Mouse (Mus musculus): ENCODE results near the gene Bnc2. TPM values are rescaled to one million over a fixed set of nuclear protein-coding genes. Genes with fewer than 3 reads are reported as not detected.

Bnc2 gene
- polyA plus RNA-seq, 1 experiment from 2014 or later: 5.8 TPM

DNA sequence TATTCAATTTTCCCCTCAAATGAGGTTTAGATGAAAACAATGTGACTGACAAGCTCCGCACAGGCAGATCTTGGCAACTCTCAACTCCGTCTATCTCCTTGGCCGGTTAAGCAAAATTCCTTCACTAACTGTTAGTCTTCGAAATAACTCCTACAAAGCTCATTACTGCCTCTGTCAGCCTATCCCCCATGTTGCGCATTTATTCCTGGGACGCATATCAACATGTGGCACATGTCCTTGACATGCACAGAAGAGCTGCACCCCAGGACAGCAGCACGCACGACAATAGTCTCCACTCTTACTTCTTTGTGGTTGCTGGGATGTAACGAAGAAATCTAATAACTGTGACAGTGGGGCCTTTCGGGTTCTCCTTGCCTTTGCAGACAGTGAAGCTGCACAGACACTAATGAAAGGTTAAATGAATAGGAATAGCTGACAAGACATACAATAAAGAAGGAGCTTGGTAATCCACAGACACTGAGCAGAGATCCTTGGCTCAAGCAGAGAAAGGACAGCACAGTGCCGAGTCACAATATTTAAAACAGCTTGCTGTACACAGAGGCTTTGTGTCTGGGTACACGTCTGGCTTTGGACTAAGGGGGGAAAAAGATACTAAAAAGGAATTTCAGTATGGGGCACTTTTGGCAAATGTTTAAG lies 6.0 kb downstream of the Bnc2 start:
- Histone ChIP-seq H3K4me1 (replicated peaks; ENCODE audit: control insufficient read depth, insufficient read depth, low read length) (no peaks in the 10 kb centered on the region), H3K9ac (ENCODE audit: low read depth, low read length) (no peak overlapping the region), H3K27me3 (replicated peaks; ENCODE audit: control insufficient read depth, insufficient read depth, low read length) (peaks cover 11% of the 10 kb centered on the region), H3K27ac (ENCODE audit: low read depth, low read length) (no peak overlapping the region), H3K36me3 (ENCODE audit: control insufficient read depth, insufficient read depth) (no peaks in the 10 kb centered on the region), H3K9me3 (ENCODE audit: control insufficient read depth) (no peaks in the 10 kb centered on the region), H3K4me2 (replicated peaks; ENCODE audit: low read depth) (no peak overlapping the region), H3K4me3 (ENCODE audit: low read depth, low read length) (no peak overlapping the region)
- no peak for TF ChIP-seq CTCF (IDR thresholded peaks at IDR 0.05; ENCODE audit: low read depth)
- WGBS: 66% methylated on average over 12 of the region's 12 CpGs
- ATAC-seq: no peak

DNA sequence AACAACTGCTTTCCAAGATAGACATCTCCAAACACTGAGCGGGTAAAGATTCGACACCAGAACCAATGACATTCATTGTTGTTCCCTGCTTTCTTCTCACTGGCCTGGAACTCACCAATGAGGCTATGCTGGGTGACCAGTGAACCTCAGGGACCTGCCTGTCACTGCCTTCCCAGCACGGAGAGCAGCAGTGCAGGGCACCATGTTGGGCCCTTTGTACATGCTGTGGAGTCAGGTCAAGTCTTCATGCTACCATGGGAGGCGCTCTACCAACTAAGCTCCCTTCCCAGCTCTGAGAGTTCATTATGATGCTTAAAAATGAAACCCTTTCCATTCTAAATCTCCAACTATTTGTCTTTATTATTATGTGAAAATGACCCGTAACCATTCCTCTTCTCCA lies 6.8 kb downstream of the Bnc2 start:
- Histone ChIP-seq H3K4me1 (replicated peaks; ENCODE audit: control insufficient read depth, insufficient read depth, low read length) (no peaks in the 10 kb centered on the region), H3K4me3 (ENCODE audit: low read depth, low read length) (no peak overlapping the region), H3K9me3 (ENCODE audit: control insufficient read depth) (no peaks in the 10 kb centered on the region), H3K27ac (ENCODE audit: low read depth, low read length) (no peak overlapping the region), H3K27me3 (replicated peaks; ENCODE audit: control insufficient read depth, insufficient read depth, low read length) (peaks cover 5% of the 10 kb centered on the region), H3K4me2 (replicated peaks; ENCODE audit: low read depth) (no peak overlapping the region), H3K9ac (ENCODE audit: low read depth, low read length) (no peak overlapping the region), H3K36me3 (ENCODE audit: control insufficient read depth, insufficient read depth) (no peaks in the 10 kb centered on the region)
- WGBS: 87% methylated on average over 5 of the region's 5 CpGs
- no peak for TF ChIP-seq CTCF (IDR thresholded peaks at IDR 0.05; ENCODE audit: low read depth)
- ATAC-seq: no peak

DNA sequence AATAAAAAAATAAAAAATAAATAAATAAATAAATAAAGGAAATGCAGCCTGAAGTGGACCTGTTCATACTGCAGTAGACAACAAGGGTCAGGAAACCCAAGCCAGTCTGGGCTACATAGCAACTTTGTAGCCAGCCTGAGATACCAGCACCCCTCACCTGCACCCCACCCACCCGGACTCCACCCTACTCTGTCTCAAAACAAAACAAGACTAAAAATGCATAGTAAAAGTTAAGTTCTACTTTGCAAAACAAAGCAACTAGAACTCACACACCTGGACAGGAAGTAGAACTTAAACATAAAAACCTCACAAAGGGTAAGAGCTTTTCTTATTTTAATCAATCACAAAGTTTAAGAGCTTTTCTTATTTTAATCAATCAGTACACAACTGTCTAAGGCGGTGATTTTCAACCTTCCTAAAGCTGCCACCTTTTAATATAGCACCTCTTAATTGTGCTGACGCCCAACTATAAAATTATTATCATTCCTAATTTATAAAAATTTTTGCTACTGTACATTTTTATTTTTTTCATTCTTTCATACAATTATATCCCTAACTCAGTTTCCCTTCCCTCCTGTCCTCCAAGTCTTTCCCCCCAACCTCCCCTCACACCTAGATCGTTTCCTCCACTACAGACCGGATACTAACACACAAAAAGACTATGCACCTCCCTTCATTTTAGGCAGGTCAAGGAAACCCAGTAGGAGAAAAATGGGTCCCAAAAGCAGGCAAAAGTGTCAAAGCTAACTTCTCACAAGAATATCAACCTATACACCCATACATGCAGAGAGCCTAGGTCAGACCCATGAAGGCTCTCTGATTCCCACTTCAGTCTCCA lies 12.6 kb downstream of the Bnc2 start:
- Histone ChIP-seq H3K4me3 (ENCODE audit: low read depth, low read length) (no peak overlapping the region), H3K4me2 (replicated peaks; ENCODE audit: low read depth) (no peak overlapping the region), H3K9me3 (ENCODE audit: control insufficient read depth) (no peaks in the 10 kb centered on the region), H3K36me3 (ENCODE audit: control insufficient read depth, insufficient read depth) (no peaks in the 10 kb centered on the region), H3K4me1 (replicated peaks; ENCODE audit: control insufficient read depth, insufficient read depth, low read length) (no peaks in the 10 kb centered on the region), H3K27me3 (replicated peaks; ENCODE audit: control insufficient read depth, insufficient read depth, low read length) (no peaks in the 10 kb centered on the region), H3K9ac (ENCODE audit: low read depth, low read length) (no peak overlapping the region), H3K27ac (ENCODE audit: low read depth, low read length) (no peak overlapping the region)
- no peak for TF ChIP-seq CTCF (IDR thresholded peaks at IDR 0.05; ENCODE audit: low read depth)
- no peak for ATAC-seq
- 91% methylated on average over 5 of the region's 5 CpGs for WGBS

- TF ChIP-seq CTCF (IDR thresholded peaks at IDR 0.05; ENCODE audit: low read depth): no peak
- 57% methylated on average over 3 of the region's 3 CpGs for WGBS
- no peak overlapping the region for H3K9ac ChIP-seq (ENCODE audit: low read depth, low read length)
Observed at GRCm38 (mm10) chr4:84661341-84661740, 13.7 kb downstream of the Bnc2 start.

DNA sequence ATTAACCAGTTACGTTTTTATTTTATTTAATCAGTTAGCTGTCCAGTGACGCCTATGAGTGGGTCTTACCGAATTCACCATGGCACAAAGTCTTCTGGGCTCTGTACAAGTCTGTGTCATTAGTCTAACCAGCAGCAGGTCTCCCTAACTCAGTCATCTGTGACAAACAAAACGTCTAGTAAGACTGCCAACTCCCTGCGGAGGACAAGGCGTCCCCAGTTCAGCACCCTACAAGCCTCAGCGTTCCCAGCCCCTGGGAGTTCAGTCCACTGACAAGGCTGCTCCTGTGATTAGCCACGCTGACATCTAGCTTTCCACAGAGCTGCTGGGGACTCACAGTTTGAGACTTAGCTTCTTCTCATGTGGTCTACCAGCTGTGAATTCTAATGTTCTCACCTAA lies 23.3 kb downstream of the Bnc2 start:
- no peak overlapping the region for H3K9ac ChIP-seq (ENCODE audit: low read depth, low read length)
- H3K27ac ChIP-seq (ENCODE audit: low read depth, low read length): no peak overlapping the region
- ATAC-seq: no peak
- H3K4me1 ChIP-seq (replicated peaks; ENCODE audit: control insufficient read depth, insufficient read depth, low read length): no peaks in the 10 kb centered on the region
- H3K36me3 ChIP-seq (ENCODE audit: control insufficient read depth, insufficient read depth): no peaks in the 10 kb centered on the region
- no peak overlapping the region for H3K4me2 ChIP-seq (replicated peaks; ENCODE audit: low read depth)
- H3K4me3 ChIP-seq (ENCODE audit: low read depth, low read length): no peak overlapping the region
- H3K27me3 ChIP-seq (replicated peaks; ENCODE audit: control insufficient read depth, insufficient read depth, low read length): no peaks in the 10 kb centered on the region
- no peaks in the 10 kb centered on the region for H3K9me3 ChIP-seq (ENCODE audit: control insufficient read depth)
- 59% methylated on average over 8 of the region's 8 CpGs for WGBS
- no peak for TF ChIP-seq CTCF (IDR thresholded peaks at IDR 0.05; ENCODE audit: low read depth)

More at GRCm38 (mm10) chr4:84661341-84661740, 13.7 kb downstream of the Bnc2 start:
- H3K36me3 ChIP-seq (ENCODE audit: control insufficient read depth, insufficient read depth): no peaks in the 10 kb centered on the region
- H3K4me3 ChIP-seq (ENCODE audit: low read depth, low read length): no peak overlapping the region
- no peak for ATAC-seq
- no peaks in the 10 kb centered on the region for H3K27me3 ChIP-seq (replicated peaks; ENCODE audit: control insufficient read depth, insufficient read depth, low read length)
- no peaks in the 10 kb centered on the region for H3K4me1 ChIP-seq (replicated peaks; ENCODE audit: control insufficient read depth, insufficient read depth, low read length)
- no peaks in the 10 kb centered on the region for H3K9me3 ChIP-seq (ENCODE audit: control insufficient read depth)
- no peak overlapping the region for H3K27ac ChIP-seq (ENCODE audit: low read depth, low read length)
- no peak overlapping the region for H3K4me2 ChIP-seq (replicated peaks; ENCODE audit: low read depth)

DNA sequence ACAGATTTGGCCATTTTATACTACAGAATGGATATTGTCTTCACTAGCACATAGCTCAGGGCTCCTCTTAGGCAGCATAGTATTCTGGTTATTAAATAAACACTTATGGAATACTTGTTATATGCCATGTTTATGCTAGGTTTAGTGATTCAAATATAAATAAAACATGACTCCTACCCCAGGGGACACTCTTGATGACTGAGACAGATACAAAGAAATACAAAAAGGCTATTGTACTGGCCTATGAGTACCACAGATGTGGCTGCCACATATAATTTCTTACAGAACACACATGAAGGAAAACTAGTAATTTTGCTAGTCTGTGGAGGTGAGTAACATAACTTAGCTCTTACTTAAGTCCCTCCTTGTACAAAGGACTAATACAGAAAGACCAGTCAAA lies 28.5 kb downstream of the Bnc2 start:
- H3K4me2 ChIP-seq (replicated peaks; ENCODE audit: low read depth): no peak overlapping the region
- ATAC-seq: no peak
- no peak for TF ChIP-seq CTCF (IDR thresholded peaks at IDR 0.05; ENCODE audit: low read depth)

More for the DNA sequence above, 28.5 kb downstream of the Bnc2 start:
- no peaks in the 10 kb centered on the region for H3K9me3 ChIP-seq (ENCODE audit: control insufficient read depth)
- no peaks in the 10 kb centered on the region for H3K27me3 ChIP-seq (replicated peaks; ENCODE audit: control insufficient read depth, insufficient read depth, low read length)
- H3K9ac ChIP-seq (ENCODE audit: low read depth, low read length): no peak overlapping the region
- no peak overlapping the region for H3K27ac ChIP-seq (ENCODE audit: low read depth, low read length)
- no peak overlapping the region for H3K4me3 ChIP-seq (ENCODE audit: low read depth, low read length)
- no peaks in the 10 kb centered on the region for H3K4me1 ChIP-seq (replicated peaks; ENCODE audit: control insufficient read depth, insufficient read depth, low read length)
- H3K36me3 ChIP-seq (ENCODE audit: control insufficient read depth, insufficient read depth): no peaks in the 10 kb centered on the region
